ENCODE assay signal across 11 mouse cellular contexts in genomic region chr13:91915582-91916239, GRCm38 (mm10). TPM values are rescaled to one million over a fixed set of nuclear protein-coding genes. Genes with fewer than 3 reads are reported as not detected.
A peak's percentile ranks its signal among the peaks of the same experiment; 100 is the strongest.
DNase-seq lines count a peak whose midpoint lies in the region; ATAC-seq lines count a peak whose summit lies in the region.
"Had no signal": no experiment of that assay in that cellular context is flagged by ENCODE, and none has a peak within 500 bp of the region (broad histone marks: within the 10 kb centered on the region; RNA-seq: fewer than 3 reads in every experiment).

No protein-coding gene starts in this region.

- no peaks in the 10 kb centered on the region for H3K9me3 ChIP-seq in heart, embryonic 16.5 days (replicated peaks; ENCODE audit: control insufficient read depth, low read length)
- H3K9me3 ChIP-seq in hindbrain, embryonic 15.5 days = no peaks in the 10 kb centered on the region
- no peaks in the 10 kb centered on the region for H3K9me3 ChIP-seq in limb, embryonic 13.5 days
- H3K9me3 ChIP-seq: G1E; heart, embryonic 15.5 days had no signal

- H3K4me1 ChIP-seq in heart, embryonic 16.5 days (ENCODE audit: control insufficient read depth, insufficient read depth, low read length) = peaks cover 7% of the 10 kb centered on the region
- H3K4me1 ChIP-seq in hindbrain, embryonic 15.5 days (replicated peaks) = peaks cover 11% of the 10 kb centered on the region
- H3K4me1 ChIP-seq in limb, embryonic 13.5 days = peaks cover 19% of the 10 kb centered on the region

- DNase-seq in heart, adult 9 months (ENCODE audit: low spot score in 2 of 2) = no peak
- peak; percentile 2 for DNase-seq in embryo, embryonic 9.5 days (ENCODE audit: extremely low spot score)
- DNase-seq in T-cell, adult 2 months (ENCODE audit: low spot score) = no peak
- no peak for DNase-seq in testis, postnatal 10 days (ENCODE audit: low spot score)
- DNase-seq in spleen, postnatal 4 days (ENCODE audit: low spot score in 2 of 2) = no peak

- H3K4me3 ChIP-seq in heart, embryonic 16.5 days (ENCODE audit: low read length) = no peak overlapping the region
- H3K4me3 ChIP-seq in hindbrain, embryonic 15.5 days = no peak overlapping the region
- 0 out of 2 replicates have a peak overlapping the region, but pooled peaks have one; percentile 8 for H3K4me3 ChIP-seq in limb, embryonic 13.5 days
- H3K4me3 ChIP-seq: heart, embryonic 15.5 days had no signal

- H3K36me3 ChIP-seq in heart, embryonic 16.5 days (ENCODE audit: control insufficient read depth, insufficient read depth) = no peaks in the 10 kb centered on the region
- H3K36me3 ChIP-seq in hindbrain, embryonic 15.5 days = no peaks in the 10 kb centered on the region
- H3K36me3 ChIP-seq in limb, embryonic 13.5 days = no peaks in the 10 kb centered on the region
- H3K36me3 ChIP-seq: G1E; heart, embryonic 15.5 days had no signal

- no peak overlapping the region for H3K4me2 ChIP-seq in heart, embryonic 16.5 days (ENCODE audit: low read depth, low read length)
- H3K4me2 ChIP-seq in hindbrain, embryonic 15.5 days = peak overlapping the region; percentile 32
- H3K4me2 ChIP-seq in limb, embryonic 13.5 days (replicated peaks) = peak overlapping the region; percentile 51
- H3K4me2 ChIP-seq: heart, embryonic 15.5 days had no signal

- 0 out of 2 replicates have a peak, but pooled peaks have one; percentile 33 for ATAC-seq in heart, embryonic 16.5 days (replicated peaks; ENCODE audit: extremely low read depth, insufficient read depth, low FRiP score)
- ATAC-seq in hindbrain, embryonic 15.5 days (ENCODE audit: low FRiP score, low read depth) = peak; percentile 81
- ATAC-seq in limb, embryonic 13.5 days (ENCODE audit: low FRiP score, low read depth) = peak; percentile 58; the same call in 1 of the 2 replicates

- no peak overlapping the region for H3K27ac ChIP-seq in heart, embryonic 16.5 days (ENCODE audit: low read length)
- no peak overlapping the region for H3K27ac ChIP-seq in hindbrain, embryonic 15.5 days (replicated peaks)
- no peak overlapping the region for H3K27ac ChIP-seq in limb, embryonic 13.5 days
- H3K27ac ChIP-seq: heart, embryonic 15.5 days had no signal

- no peak overlapping the region for H3K9ac ChIP-seq in heart, embryonic 16.5 days (ENCODE audit: low read length)
- H3K9ac ChIP-seq in hindbrain, embryonic 15.5 days = no peak overlapping the region
- H3K9ac ChIP-seq in limb, embryonic 13.5 days = no peak overlapping the region
- H3K9ac ChIP-seq: heart, embryonic 15.5 days had no signal

- no peaks in the 10 kb centered on the region for H3K27me3 ChIP-seq in heart, embryonic 16.5 days (ENCODE audit: control insufficient read depth, insufficient read depth, low read length)
- H3K27me3 ChIP-seq in hindbrain, embryonic 15.5 days = no peaks in the 10 kb centered on the region
- H3K27me3 ChIP-seq in limb, embryonic 13.5 days = no peaks in the 10 kb centered on the region; the same call in 1 of the 2 replicates
- H3K27me3 ChIP-seq: heart, embryonic 15.5 days had no signal

- WGBS in heart, embryonic 16.5 days = 72% methylated on average over 6 of the region's 6 CpGs
- WGBS in hindbrain, embryonic 15.5 days = 35% methylated on average over 6 of the region's 6 CpGs
- 74% methylated on average over 6 of the region's 6 CpGs for WGBS in limb, embryonic 13.5 days

RNA-seq across cellular contexts. Expression of gene Ckmt2, which starts 39.0 kb away (rescaled TPM):
- polyA plus RNA-seq in heart, embryonic 16.5 days (2015; fragmentation: Nextera tagmentation; extraction: Ambion mirVana) = 83.5 and 94.8 TPM in 2 replicates
- not detected in 2 replicates for polyA plus RNA-seq in hindbrain, embryonic 15.5 days (2015; fragmentation: Nextera tagmentation; extraction: Ambion mirVana)
- not detected in 2 replicates for polyA plus RNA-seq in limb, embryonic 13.5 days (2015; fragmentation: Nextera tagmentation; extraction: Ambion mirVana)
- polyA plus RNA-seq: G1E; small intestine, adult 2 months had no signal

Comparison
In these comparisons a context has a peak if more than half of its experiments do, and no peak if none do; other contexts are left out.
1. RNA of gene Ckmt2, which starts 39.0 kb away (polyA plus RNA-seq): 83.5 to 94.8 TPM in heart, embryonic 16.5 days; not detected in limb, embryonic 13.5 days and not detected in hindbrain, embryonic 15.5 days; every median in the first group is over 10 times any median in the second.
2. Peak in every context shown above with its lines, with median percentiles within 50 percentile points of each other: ATAC-seq.